Mouse (Mus musculus): ENCODE results near the gene Plekho1. TPM values are rescaled to one million over a fixed set of nuclear protein-coding genes. Genes with fewer than 3 reads are reported as not detected.
A peak's percentile ranks its signal among the peaks of the same experiment; 100 is the strongest.

The Plekho1 gene
- polyA plus RNA-seq, 1 experiment from 2014 or later = 37.0 TPM

DNA sequence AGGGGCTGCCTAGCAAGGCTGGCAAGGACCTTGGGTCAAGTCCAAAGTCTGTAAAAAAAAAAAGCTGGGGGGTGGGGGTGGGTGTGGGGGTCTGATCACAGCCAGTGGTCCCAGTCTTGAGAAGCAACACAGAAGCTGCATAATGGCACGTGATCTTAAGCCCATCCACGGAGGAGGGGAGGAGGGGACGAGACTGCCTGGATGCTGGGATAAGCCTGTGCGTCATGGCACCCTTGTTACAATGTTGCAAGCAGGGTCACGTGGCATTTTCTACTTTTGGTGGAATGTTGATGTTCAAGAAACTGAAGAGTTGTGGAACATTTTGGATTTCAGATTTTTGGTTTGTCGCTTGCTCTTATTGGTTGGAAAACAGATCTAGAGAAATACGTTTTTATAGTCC lies 52.6 kb downstream of the Plekho1 start:
- H3K4me2 ChIP-seq = no peak overlapping the region

DNA sequence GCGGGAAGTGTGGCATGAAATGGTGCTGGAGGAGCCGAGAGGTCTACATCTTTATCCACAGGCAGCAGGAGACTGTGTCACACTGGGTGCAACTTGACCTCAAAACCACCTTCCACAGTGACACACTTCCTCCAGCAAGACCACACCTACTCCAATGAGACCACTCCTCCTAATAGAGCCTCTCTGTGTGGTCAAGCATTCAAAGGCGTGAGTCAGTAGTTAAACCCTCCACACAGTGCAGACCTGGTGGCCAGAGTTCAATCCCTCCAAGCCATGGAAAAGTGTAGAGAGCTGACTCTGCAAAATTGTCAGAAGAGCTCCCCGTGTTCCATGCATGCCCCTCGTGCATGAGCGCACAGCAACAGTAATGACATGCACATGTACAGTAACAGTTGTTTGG lies 53.1 kb downstream of the Plekho1 start:
- Histone ChIP-seq H3K4me1 (ENCODE audit: insufficient read depth) (no peaks in the 10 kb centered on the region), H3K4me3 (ENCODE audit: low read depth, low read length) (no peak overlapping the region), H3K9me3 (ENCODE audit: low read depth, low read length) (no peaks in the 10 kb centered on the region), H3K9ac (no peak overlapping the region), H3K4me2 (no peak overlapping the region), H3K27me3 (ENCODE audit: insufficient read depth, low read length) (no peaks in the 10 kb centered on the region), H3K36me3 (ENCODE audit: insufficient read depth) (peaks cover 88% of the 10 kb centered on the region), H3K27ac (ENCODE audit: low read depth) (no peak overlapping the region)
- ATAC-seq (ENCODE audit: insufficient read depth) = no peak
- TF ChIP-seq CTCF (IDR thresholded peaks at IDR 0.05; ENCODE audit: low read depth) = no peak
- no peak for DNase-seq
- 85% methylated on average over 6 of the region's 6 CpGs for WGBS

More for the DNA sequence above, 52.6 kb downstream of the Plekho1 start:
- Histone ChIP-seq H3K9ac (no peak overlapping the region), H3K9me3 (ENCODE audit: low read depth, low read length) (no peaks in the 10 kb centered on the region), H3K27me3 (ENCODE audit: insufficient read depth, low read length) (no peaks in the 10 kb centered on the region), H3K4me3 (ENCODE audit: low read depth, low read length) (no peak overlapping the region), H3K4me1 (ENCODE audit: insufficient read depth) (no peaks in the 10 kb centered on the region), H3K27ac (ENCODE audit: low read depth) (no peak overlapping the region), H3K36me3 (ENCODE audit: insufficient read depth) (peaks cover 86% of the 10 kb centered on the region)
- 92% methylated on average over 7 of the region's 7 CpGs for WGBS
- TF ChIP-seq CTCF (IDR thresholded peaks at IDR 0.05; ENCODE audit: low read depth) = no peak
- no peak for ATAC-seq (ENCODE audit: insufficient read depth)
- DNase-seq = no peak

DNA sequence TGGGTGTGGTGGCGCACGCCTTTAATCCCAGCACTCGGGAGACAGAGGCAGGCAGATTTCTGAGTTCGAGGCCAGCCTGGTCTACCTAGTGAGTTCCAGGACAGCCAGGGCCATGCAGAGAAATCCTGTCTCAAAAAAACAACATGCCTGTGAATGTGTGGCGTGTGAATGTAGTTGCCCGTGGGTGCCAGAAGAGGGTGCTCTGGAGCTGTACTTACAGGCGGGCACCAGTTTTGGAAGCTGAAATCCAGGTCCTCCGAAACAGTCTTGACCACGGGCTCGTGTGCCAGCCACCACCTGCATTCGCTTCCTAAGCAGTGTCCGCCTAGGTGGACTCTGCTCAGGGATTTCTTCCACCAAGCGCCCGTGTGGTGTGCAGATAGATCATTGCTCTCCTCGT lies 57.0 kb downstream of the Plekho1 start:
- DNase-seq (peak; percentile 36), ATAC-seq (ENCODE audit: insufficient read depth) (no peak)
- Histone ChIP-seq H3K4me2 (no peak overlapping the region), H3K9me3 (ENCODE audit: low read depth, low read length) (no peaks in the 10 kb centered on the region), H3K36me3 (ENCODE audit: insufficient read depth) (peaks cover 90% of the 10 kb centered on the region), H3K9ac (no peak overlapping the region), H3K27ac (ENCODE audit: low read depth) (no peak overlapping the region), H3K4me1 (ENCODE audit: insufficient read depth) (no peaks in the 10 kb centered on the region), H3K4me3 (ENCODE audit: low read depth, low read length) (no peak overlapping the region), H3K27me3 (ENCODE audit: insufficient read depth, low read length) (no peaks in the 10 kb centered on the region)
- peak; percentile 47 for TF ChIP-seq CTCF (IDR thresholded peaks at IDR 0.05; ENCODE audit: low read depth)
- WGBS = 92% methylated on average over 15 of the region's 15 CpGs

Other genes with a start within 250 kb of the Plekho1 start
- 47.5 and 52.3 TPM in 2 replicates for gene Tars2, start 235.8 kb downstream of the Plekho1 start, polyA plus RNA-seq (2014; fragmentation: Nextera tagmentation; extraction: Ambion mirVana)
- 23.8 and 24.1 TPM in 2 replicates for gene Rprd2, start 177.1 kb downstream of the Plekho1 start, polyA plus RNA-seq (2014; fragmentation: Nextera tagmentation; extraction: Ambion mirVana)
- gene Prpf3, start 140.1 kb downstream of the Plekho1 start, polyA plus RNA-seq (2014; fragmentation: Nextera tagmentation; extraction: Ambion mirVana) = 53.7 and 63.7 TPM in 2 replicates
- 312 and 328 TPM in 2 replicates for gene Mrps21, start 124.5 kb downstream of the Plekho1 start, polyA plus RNA-seq (2014; fragmentation: Nextera tagmentation; extraction: Ambion mirVana)
- 5.3 and 6.4 TPM in 2 replicates for gene Ciart, start 113.8 kb downstream of the Plekho1 start, polyA plus RNA-seq (2014; fragmentation: Nextera tagmentation; extraction: Ambion mirVana)
- gene BC028528, start 104.0 kb downstream of the Plekho1 start, polyA plus RNA-seq (2014; fragmentation: Nextera tagmentation; extraction: Ambion mirVana) = 51.4 and 55.4 TPM in 2 replicates
- gene Aph1a, start 102.0 kb downstream of the Plekho1 start, polyA plus RNA-seq (2014; fragmentation: Nextera tagmentation; extraction: Ambion mirVana) = 44.5 and 47.9 TPM in 2 replicates
- gene Car14, start 91.3 kb downstream of the Plekho1 start, polyA plus RNA-seq (2014; fragmentation: Nextera tagmentation; extraction: Ambion mirVana) = 10.4 and 12.5 TPM in 2 replicates
- gene Anp32e, start 66.8 kb downstream of the Plekho1 start, polyA plus RNA-seq (2014; fragmentation: Nextera tagmentation; extraction: Ambion mirVana) = 80.5 and 84.0 TPM in 2 replicates
- 18.6 and 19.7 TPM in 2 replicates for gene Vps45, start 62.5 kb upstream of the Plekho1 start, polyA plus RNA-seq (2014; fragmentation: Nextera tagmentation; extraction: Ambion mirVana)
- 18.9 and 21.3 TPM in 2 replicates for gene Otud7b, start 108.5 kb upstream of the Plekho1 start, polyA plus RNA-seq (2014; fragmentation: Nextera tagmentation; extraction: Ambion mirVana)
- 13.0 and 16.6 TPM in 2 replicates for gene Mtmr11, start 166.0 kb upstream of the Plekho1 start, polyA plus RNA-seq (2014; fragmentation: Nextera tagmentation; extraction: Ambion mirVana)
- gene Sf3b4, start 176.3 kb upstream of the Plekho1 start, polyA plus RNA-seq (2014; fragmentation: Nextera tagmentation; extraction: Ambion mirVana) = 196 and 210 TPM in 2 replicates
- gene Sv2a, start 185.2 kb upstream of the Plekho1 start, polyA plus RNA-seq (2014; fragmentation: Nextera tagmentation; extraction: Ambion mirVana) = 3.6 and 5.8 TPM in 2 replicates
- 57.6 and 68.0 TPM in 2 replicates for gene Bola1, start 223.7 kb upstream of the Plekho1 start, polyA plus RNA-seq (2014; fragmentation: Nextera tagmentation; extraction: Ambion mirVana)
- not detected in 2 replicates for gene Hist2h2ab, start 223.9 kb upstream of the Plekho1 start, polyA plus RNA-seq (2014; fragmentation: Nextera tagmentation; extraction: Ambion mirVana)
- 10.8 and 11.9 TPM in 2 replicates for gene Hist2h2ac, start 224.9 kb upstream of the Plekho1 start, polyA plus RNA-seq (2014; fragmentation: Nextera tagmentation; extraction: Ambion mirVana)
- 5.9 and 6.4 TPM in 2 replicates for gene Hist2h2be, start 225.1 kb upstream of the Plekho1 start, polyA plus RNA-seq (2014; fragmentation: Nextera tagmentation; extraction: Ambion mirVana)
- 11.5 and 14.4 TPM in 2 replicates for gene Hist2h3c2, start 243.1 kb upstream of the Plekho1 start, polyA plus RNA-seq (2014; fragmentation: Nextera tagmentation; extraction: Ambion mirVana)
- gene Hist2h2aa2, start 244.3 kb upstream of the Plekho1 start, polyA plus RNA-seq (2014; fragmentation: Nextera tagmentation; extraction: Ambion mirVana) = 49.7 and 55.6 TPM in 2 replicates
- gene Hist2h2aa1, start 249.5 kb upstream of the Plekho1 start, polyA plus RNA-seq (2014; fragmentation: Nextera tagmentation; extraction: Ambion mirVana) = 13.0 and 15.7 TPM in 2 replicates

Data from lung, embryonic 14.5 days (tissue).